In the genomic region with DNA sequence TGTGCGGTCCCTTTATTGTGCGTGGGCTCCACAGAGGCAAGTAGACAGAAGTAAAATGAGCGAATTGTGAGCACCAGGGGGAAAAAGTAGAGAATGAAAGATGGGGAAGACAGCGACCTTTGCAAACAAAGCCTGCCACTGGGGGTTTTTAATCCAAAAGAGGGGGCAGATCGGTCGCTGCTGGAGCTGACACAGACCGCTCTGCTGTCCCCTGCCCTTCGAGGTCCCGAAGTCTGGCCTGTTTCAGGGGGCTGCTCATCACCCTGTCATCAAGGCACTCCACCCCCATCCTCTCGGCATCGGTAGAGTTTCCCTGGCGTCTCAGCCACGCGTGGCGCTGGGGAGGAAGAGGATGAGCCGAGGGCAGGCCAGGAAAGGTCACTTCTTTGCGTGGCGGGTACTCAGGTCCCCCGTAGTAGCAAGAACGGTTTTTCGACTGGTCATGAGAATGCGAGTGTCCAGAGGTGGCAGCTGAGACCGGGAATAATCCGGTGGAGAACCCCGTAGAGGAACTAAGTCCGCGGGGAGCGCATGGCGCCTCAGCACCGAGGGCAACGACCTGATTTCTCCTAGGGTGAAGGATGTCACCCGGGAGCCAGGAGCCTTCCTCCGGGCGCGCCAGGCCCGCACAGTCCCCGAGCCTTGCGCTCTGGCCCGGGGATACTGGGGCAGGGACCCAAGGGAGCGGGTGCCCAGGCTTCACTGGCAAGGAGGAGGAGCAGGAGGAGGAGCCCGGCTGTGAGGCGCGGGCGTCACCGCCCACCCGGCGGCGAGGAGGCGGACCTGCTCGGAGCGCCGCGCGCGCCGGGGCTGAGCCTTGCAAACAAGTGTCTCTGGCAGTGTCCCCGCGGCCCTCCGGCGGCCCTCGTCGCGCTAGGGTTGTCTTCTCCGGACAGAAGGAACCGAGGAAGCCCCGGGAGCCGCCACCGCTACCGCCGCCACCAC, we compare ENCODE assay signal across 8 mouse cellular contexts. TPM values are rescaled to one million over a fixed set of nuclear protein-coding genes. Genes with fewer than 3 reads are reported as not detected.
A peak's percentile ranks its signal among the peaks of the same experiment; 100 is the strongest.
DNase-seq lines count a peak whose midpoint lies in the region; ATAC-seq and TF ChIP-seq lines count a peak whose summit lies in the region.

Gene Zdhhc14, plus strand, starts transcription at position 757 of the 945 bp plus-strand sequence.

- peak within 1 kb of the TSS; percentile 66 for H3K9ac ChIP-seq in lung, embryonic 16.5 days (ENCODE audit: low read length)

- POLR2A ChIA-PET in Patski (lab: Charles Lee) = no interaction called here

- DNase-seq in Patski (ENCODE audit: low read depth, low spot score) = no peak
- peak; percentile 92 to 96 for DNase-seq in cerebellum, postnatal 10 days
- peak; percentile 78 to 95 for DNase-seq in frontal cortex, adult 2 months (ENCODE audit: extremely low spot score in 1 of 2, low spot score in 1 of 2)
- DNase-seq in hindbrain, embryonic 10.5 days (ENCODE audit: low spot score) = peak; percentile 89
- peak; percentile 95 for DNase-seq in layer of hippocampus, adult 9-11 months
- peak; percentile 87 for DNase-seq in ovary, adult 18-20 months (ENCODE audit: low spot score)
- DNase-seq in thymus, adult 2 months = peak; percentile 92

- H3K4me1 ChIP-seq in hindbrain, embryonic 10.5 days (replicated peaks) = peaks cover 23% of the 10 kb centered on the region
- H3K4me1 ChIP-seq in lung, embryonic 16.5 days (replicated peaks; ENCODE audit: control insufficient read depth, insufficient read depth, low read length) = peaks cover 4% of the 10 kb centered on the region
- H3K4me1 ChIP-seq in thymus, adult 2 months (replicated peaks; ENCODE audit: control insufficient read depth, insufficient read depth, low read length) = peaks cover 32% of the 10 kb centered on the region

- no peaks in the 10 kb centered on the region for H3K36me3 ChIP-seq in hindbrain, embryonic 10.5 days
- no peaks in the 10 kb centered on the region for H3K36me3 ChIP-seq in lung, embryonic 16.5 days (ENCODE audit: control insufficient read depth, insufficient read depth, low read length)
- no peaks in the 10 kb centered on the region for H3K36me3 ChIP-seq in thymus, adult 2 months (ENCODE audit: control insufficient read depth, insufficient read depth, low read length)

- TF ChIP-seq POLR2A in thymus, adult 2 months (IDR thresholded peaks at IDR 0.05; ENCODE audit: control insufficient read depth, extremely low read depth, insufficient read depth, low read length, poor library complexity) = peak; percentile 75; the same call in 1 of the 2 replicates

- ATAC-seq in Patski = peak; percentile 82
- ATAC-seq in lung, embryonic 16.5 days (ENCODE audit: low read depth) = peak; percentile 93

- no peaks in the 10 kb centered on the region for H3K27me3 ChIP-seq in Patski
- peaks cover 41% of the 10 kb centered on the region for H3K27me3 ChIP-seq in hindbrain, embryonic 10.5 days (ENCODE audit: insufficient read depth, poor library complexity, severe bottlenecking)
- H3K27me3 ChIP-seq in lung, embryonic 16.5 days (ENCODE audit: control insufficient read depth, insufficient read depth, low read depth, low read length) = peaks cover 15% of the 10 kb centered on the region
- H3K27me3 ChIP-seq in thymus, adult 2 months (ENCODE audit: control insufficient read depth, insufficient read depth, low read length) = no peaks in the 10 kb centered on the region

- peak within 1 kb of the TSS; percentile 100 for H3K4me2 ChIP-seq in lung, embryonic 16.5 days (ENCODE audit: low read depth, low read length)

- TF ChIP-seq CTCF in Patski (IDR thresholded peaks at IDR 0.05) = no peak
- TF ChIP-seq CTCF in thymus, adult 2 months (IDR thresholded peaks at IDR 0.05; ENCODE audit: borderline replicate concordance, control insufficient read depth, extremely low read depth, insufficient read depth, low read length, poor library complexity) = no peak

- H3K9me3 ChIP-seq in hindbrain, embryonic 10.5 days = no peaks in the 10 kb centered on the region
- 0 out of 2 replicates have a peak, but pooled peaks cover 2% of the 10 kb centered on the region for H3K9me3 ChIP-seq in lung, embryonic 16.5 days (ENCODE audit: control insufficient read depth, low read length)

- CTCF ChIA-PET in Patski (lab: Charles Lee) = interaction anchor here (1.0 to 1.8 kb wide), 2 partner anchors 52 to 62 kb away, joined by 4 to 7 read pairs; partner anchors contain the start of gene Tmem242

- peak within 1 kb of the TSS; percentile 71 for H3K4me3 ChIP-seq in hindbrain, embryonic 10.5 days
- peak within 1 kb of the TSS; percentile 63 for H3K4me3 ChIP-seq in lung, embryonic 16.5 days (ENCODE audit: low read length)
- H3K4me3 ChIP-seq in thymus, adult 2 months (ENCODE audit: control insufficient read depth, insufficient read depth, low read length) = peak within 1 kb of the TSS; percentile 89

- WGBS in hindbrain, embryonic 10.5 days = under 1% methylated on average over 70 of the region's 70 CpGs
- under 1% methylated on average over 52 of the region's 70 CpGs for WGBS in lung, embryonic 16.5 days
- WGBS in thymus, adult 2 months = under 1% methylated on average over 70 of the region's 70 CpGs

- in situ Hi-C loops in Patski (cut with MboI; ENCODE audit: low pct_unique_long_range_greater_than_20kb) = loop anchor here (5.0 kb wide), 1 partner anchor 75 kb away; no protein-coding TSS in a partner anchor

- peak within 1 kb of the TSS; percentile 90 for H3K27ac ChIP-seq in hindbrain, embryonic 10.5 days
- peak within 1 kb of the TSS; percentile 53 for H3K27ac ChIP-seq in lung, embryonic 16.5 days (ENCODE audit: low read length)
- peak within 1 kb of the TSS; percentile 88 for H3K27ac ChIP-seq in thymus, adult 2 months (ENCODE audit: control insufficient read depth, insufficient read depth, low read length)

RNA-seq across cellular contexts. Expression of gene Zdhhc14, which starts in this region (rescaled TPM):
- polyA plus RNA-seq in Patski (2021) = 2.4 TPM
- 13.1 and 19.0 TPM in 2 replicates for polyA plus RNA-seq in frontal cortex, adult 2 months (2012; rRNA removed)
- 1.3 and 2.2 TPM in 2 replicates for polyA plus RNA-seq in hindbrain, embryonic 10.5 days (2016; fragmentation: Nextera tagmentation; extraction: Ambion mirVana)
- polyA plus RNA-seq in lung, embryonic 16.5 days (2015; fragmentation: Nextera tagmentation; extraction: Ambion mirVana) = 0.58 and 0.60 TPM in 2 replicates
- 13.3 and 15.4 TPM in 2 replicates for polyA plus RNA-seq in thymus, adult 2 months (2012; rRNA removed)

Comparison
In these comparisons a context has a peak if more than half of its experiments do, and no peak if none do; other contexts are left out.
1. Peak in ATAC-seq, H3K4me3 ChIP-seq, H3K27ac ChIP-seq, H3K9ac ChIP-seq and H3K4me2 ChIP-seq in lung, embryonic 16.5 days; RNA of the gene not detected or under 1 TPM.